Mouse (Mus musculus): ENCODE results near the gene Epb41l2. TPM values are rescaled to one million over a fixed set of nuclear protein-coding genes. Genes with fewer than 3 reads are reported as not detected.
A peak's percentile ranks its signal among the peaks of the same experiment; 100 is the strongest.

Gene Epb41l2
- polyA plus RNA-seq, 1 experiment from 2014 or later, result 40.5 TPM

- H3K9ac ChIP-seq (replicated peaks), result no peak overlapping the region
- no peak for ATAC-seq (ENCODE audit: low FRiP score, low read depth)
- H3K4me2 ChIP-seq (replicated peaks), result no peak overlapping the region
- no peaks in the 10 kb centered on the region for H3K36me3 ChIP-seq
- H3K4me1 ChIP-seq, result no peaks in the 10 kb centered on the region
- H3K9me3 ChIP-seq, result no peaks in the 10 kb centered on the region
- H3K4me3 ChIP-seq, result no peak overlapping the region
- H3K27ac ChIP-seq (replicated peaks), result no peak overlapping the region
- H3K27me3 ChIP-seq, result no peaks in the 10 kb centered on the region
- 91% methylated on average over 9 of the region's 9 CpGs for WGBS
Measured at GRCm38 (mm10) chr10:25533513-25534246, 174.1 kb downstream of the Epb41l2 start.

DNA sequence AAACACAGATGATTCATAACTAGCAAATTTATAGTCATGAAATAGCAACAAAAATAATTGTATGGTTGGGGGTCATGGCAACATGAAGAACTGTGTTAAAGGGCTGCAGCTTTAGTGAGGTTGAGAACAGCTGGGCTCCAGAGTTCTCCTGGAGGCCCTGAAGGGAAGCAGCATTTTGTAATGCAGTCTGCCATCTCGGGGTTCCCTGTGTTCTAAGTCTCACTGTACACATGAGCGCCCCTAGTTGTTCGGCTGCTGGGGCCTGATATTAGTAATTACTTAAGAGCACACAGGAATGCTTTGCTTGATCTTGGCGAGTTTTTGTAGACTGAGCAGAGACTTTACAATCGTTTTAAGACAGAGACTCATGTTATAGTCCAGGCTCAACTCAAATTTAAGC is 174.9 kb downstream of the Epb41l2 start:
- H3K27ac ChIP-seq (replicated peaks), result no peak overlapping the region
- no peak overlapping the region for H3K4me3 ChIP-seq
- no peak for ATAC-seq (ENCODE audit: low FRiP score, low read depth)
- H3K36me3 ChIP-seq, result no peaks in the 10 kb centered on the region
- H3K4me1 ChIP-seq, result no peaks in the 10 kb centered on the region
- no peaks in the 10 kb centered on the region for H3K9me3 ChIP-seq
- H3K9ac ChIP-seq (replicated peaks), result no peak overlapping the region
- no peak overlapping the region for H3K4me2 ChIP-seq (replicated peaks)
- 85% methylated on average over 5 of the region's 5 CpGs for WGBS
- no peaks in the 10 kb centered on the region for H3K27me3 ChIP-seq

GRCm38 (mm10) chr10:25535891-25536331 is 176.3 kb downstream of the Epb41l2 start, which contains the start of gene Smlr1:
Smlr1 (minus strand) TSS chr10:25536267.
- no peak for ATAC-seq (ENCODE audit: low FRiP score, low read depth)
- Histone ChIP-seq H3K27me3 (no peaks in the 10 kb centered on the region), H3K9ac (replicated peaks) (no peak within 1 kb of the TSS), H3K4me3 (no peak within 1 kb of the TSS), H3K9me3 (no peaks in the 10 kb centered on the region), H3K4me1 (no peaks in the 10 kb centered on the region), H3K4me2 (replicated peaks) (no peak within 1 kb of the TSS), H3K27ac (replicated peaks) (no peak within 1 kb of the TSS), H3K36me3 (no peaks in the 10 kb centered on the region)
- WGBS, result 91% methylated on average over 10 of the region's 10 CpGs

- Histone ChIP-seq H3K4me1 (no peaks in the 10 kb centered on the region), H3K27me3 (no peaks in the 10 kb centered on the region), H3K27ac (replicated peaks) (no peak overlapping the region), H3K36me3 (no peaks in the 10 kb centered on the region), H3K4me2 (replicated peaks) (no peak overlapping the region), H3K9me3 (no peaks in the 10 kb centered on the region), H3K9ac (replicated peaks) (no peak overlapping the region), H3K4me3 (no peak overlapping the region)
- ATAC-seq (ENCODE audit: low FRiP score, low read depth), result no peak
- 95% methylated on average over 6 of the region's 6 CpGs for WGBS
Measured at GRCm38 (mm10) chr10:25536621-25537020, 177.0 kb downstream of the Epb41l2 start.

GRCm38 (mm10) chr10:25538738-25539137 is 179.1 kb downstream of the Epb41l2 start:
- ATAC-seq (ENCODE audit: low FRiP score, low read depth), result no peak
- Histone ChIP-seq H3K9me3 (no peaks in the 10 kb centered on the region), H3K27me3 (no peaks in the 10 kb centered on the region), H3K4me3 (no peak overlapping the region), H3K4me2 (replicated peaks) (no peak overlapping the region), H3K27ac (replicated peaks) (no peak overlapping the region), H3K4me1 (no peaks in the 10 kb centered on the region), H3K36me3 (no peaks in the 10 kb centered on the region), H3K9ac (replicated peaks) (no peak overlapping the region)
- 73% methylated on average over 1 of the region's 1 CpGs for WGBS

DNA sequence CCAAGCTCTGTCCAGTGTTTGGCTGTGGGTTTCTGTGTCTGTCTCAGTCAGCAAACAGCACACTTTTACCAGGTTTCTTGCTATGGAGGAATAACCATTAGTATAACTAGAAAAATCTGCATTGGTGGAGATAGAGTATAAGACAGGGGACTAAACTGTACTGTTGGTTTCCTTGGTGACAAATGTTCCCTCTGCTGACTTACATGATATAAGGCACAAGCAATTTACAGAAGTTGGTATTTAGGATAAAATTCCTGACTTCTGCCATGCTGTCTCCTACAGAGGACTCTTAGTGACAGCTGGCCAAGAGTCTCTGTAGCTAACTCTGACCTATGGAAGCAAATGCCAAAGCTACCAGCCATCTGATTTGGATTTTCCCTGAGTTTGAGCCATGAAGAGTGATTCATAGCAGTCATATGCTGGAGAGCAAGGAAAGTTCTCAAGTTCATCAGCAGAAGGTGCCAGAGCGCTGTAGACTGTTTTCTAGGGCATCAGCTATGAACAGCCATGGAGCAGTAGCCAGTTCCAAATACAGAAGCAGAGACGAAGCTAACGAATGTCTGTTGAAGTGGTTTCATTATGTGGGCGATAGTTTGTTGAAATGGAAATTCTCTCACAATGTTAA is 179.7 kb downstream of the Epb41l2 start:
- no peak for ATAC-seq (ENCODE audit: low FRiP score, low read depth)
- Histone ChIP-seq H3K9me3 (no peaks in the 10 kb centered on the region), H3K27ac (replicated peaks) (no peak overlapping the region), H3K27me3 (no peaks in the 10 kb centered on the region), H3K4me1 (no peaks in the 10 kb centered on the region), H3K36me3 (no peaks in the 10 kb centered on the region), H3K9ac (replicated peaks) (no peak overlapping the region), H3K4me3 (no peak overlapping the region), H3K4me2 (replicated peaks) (no peak overlapping the region)
- WGBS, result 78% methylated on average over 4 of the region's 4 CpGs

- no peaks in the 10 kb centered on the region for H3K4me1 ChIP-seq
- H3K4me3 ChIP-seq, result no peak overlapping the region
- no peak overlapping the region for H3K27ac ChIP-seq (replicated peaks)
- WGBS, result 76% methylated on average over 6 of the region's 6 CpGs
- no peak for ATAC-seq (ENCODE audit: low FRiP score, low read depth)
- no peaks in the 10 kb centered on the region for H3K9me3 ChIP-seq
- no peaks in the 10 kb centered on the region for H3K36me3 ChIP-seq
- H3K9ac ChIP-seq (replicated peaks), result no peak overlapping the region
- H3K4me2 ChIP-seq (replicated peaks), result no peak overlapping the region
- H3K27me3 ChIP-seq, result no peaks in the 10 kb centered on the region
Measured at GRCm38 (mm10) chr10:25539771-25540168, 180.2 kb downstream of the Epb41l2 start.

GRCm38 (mm10) chr10:25541097-25541496 is 181.5 kb downstream of the Epb41l2 start:
- H3K27me3 ChIP-seq, result no peaks in the 10 kb centered on the region
- WGBS, result 100% methylated on average over 3 of the region's 3 CpGs
- H3K9me3 ChIP-seq, result no peaks in the 10 kb centered on the region

GRCm38 (mm10) chr10:25552936-25553335 is 193.3 kb downstream of the Epb41l2 start:
- WGBS, result 86% methylated on average over 4 of the region's 4 CpGs
- no peak overlapping the region for H3K9ac ChIP-seq (replicated peaks)
- no peaks in the 10 kb centered on the region for H3K4me1 ChIP-seq
- no peaks in the 10 kb centered on the region for H3K27me3 ChIP-seq
- no peak for ATAC-seq (ENCODE audit: low FRiP score, low read depth)
- no peak overlapping the region for H3K4me2 ChIP-seq (replicated peaks)
- no peaks in the 10 kb centered on the region for H3K36me3 ChIP-seq
- no peak overlapping the region for H3K4me3 ChIP-seq
- H3K9me3 ChIP-seq, result no peaks in the 10 kb centered on the region
- H3K27ac ChIP-seq (replicated peaks), result no peak overlapping the region

More at GRCm38 (mm10) chr10:25541097-25541496, 181.5 kb downstream of the Epb41l2 start:
- H3K9ac ChIP-seq (replicated peaks), result no peak overlapping the region
- ATAC-seq (ENCODE audit: low FRiP score, low read depth), result no peak
- H3K4me3 ChIP-seq, result no peak overlapping the region
- no peak overlapping the region for H3K4me2 ChIP-seq (replicated peaks)
- H3K36me3 ChIP-seq, result no peaks in the 10 kb centered on the region
- no peaks in the 10 kb centered on the region for H3K4me1 ChIP-seq
- no peak overlapping the region for H3K27ac ChIP-seq (replicated peaks)

- peaks cover 17% of the 10 kb centered on the region for H3K4me1 ChIP-seq
- peak; percentile 92 for ATAC-seq (ENCODE audit: low FRiP score, low read depth)
- no peaks in the 10 kb centered on the region for H3K9me3 ChIP-seq
- H3K27ac ChIP-seq (replicated peaks), result peak overlapping the region; percentile 69
- 0 out of 2 replicates have a peak overlapping the region, but pooled peaks have one; percentile 7 for H3K4me3 ChIP-seq
- H3K36me3 ChIP-seq, result no peaks in the 10 kb centered on the region
- no peaks in the 10 kb centered on the region for H3K27me3 ChIP-seq
- peak overlapping the region; percentile 38 for H3K4me2 ChIP-seq (replicated peaks)
- no peak overlapping the region for H3K9ac ChIP-seq (replicated peaks)
- 30% methylated on average over 9 of the region's 9 CpGs for WGBS
Measured at GRCm38 (mm10) chr10:25571319-25572240, 212.0 kb downstream of the Epb41l2 start.
